Mouse (Mus musculus): ENCODE results near the gene Vip.

Gene Vip

GRCm38 (mm10) chr10:5639112-5639511, at the start of gene Vip:
TSS of gene Vip (plus strand) at chr10:5639218.
- no peak for DNase-seq (ENCODE audit: low spot score)

DNA sequence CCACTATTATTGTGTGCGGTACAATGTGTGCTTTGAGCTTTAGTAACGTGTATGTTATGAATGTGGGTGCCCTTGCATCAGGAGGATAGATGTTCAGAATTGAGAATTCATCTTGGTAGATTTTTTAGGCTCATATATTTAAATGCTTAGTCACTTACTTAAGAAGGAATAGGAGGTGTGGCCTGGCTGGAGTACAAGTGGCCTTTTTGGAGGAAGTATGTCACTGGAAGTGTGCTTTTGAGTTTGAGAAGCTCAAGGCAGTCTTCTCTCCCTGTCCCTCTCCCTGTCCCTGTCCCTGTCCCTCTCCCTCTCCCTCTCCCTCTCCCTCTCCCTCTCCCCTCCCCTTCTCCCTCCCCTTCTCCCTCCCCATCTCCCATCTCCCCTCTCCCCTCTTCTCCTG, 48.0 kb upstream of the Vip start:
- DNase-seq (ENCODE audit: low spot score), result no peak

GRCm38 (mm10) chr10:5591996-5592395, 47.0 kb upstream of the Vip start:
- no peak for DNase-seq (ENCODE audit: low spot score)

GRCm38 (mm10) chr10:5593464-5593863, 45.6 kb upstream of the Vip start, which contains the start of gene Myct1:
TSS of gene Myct1 (plus strand) at chr10:5593775.
- DNase-seq (ENCODE audit: low spot score), result no peak

DNA sequence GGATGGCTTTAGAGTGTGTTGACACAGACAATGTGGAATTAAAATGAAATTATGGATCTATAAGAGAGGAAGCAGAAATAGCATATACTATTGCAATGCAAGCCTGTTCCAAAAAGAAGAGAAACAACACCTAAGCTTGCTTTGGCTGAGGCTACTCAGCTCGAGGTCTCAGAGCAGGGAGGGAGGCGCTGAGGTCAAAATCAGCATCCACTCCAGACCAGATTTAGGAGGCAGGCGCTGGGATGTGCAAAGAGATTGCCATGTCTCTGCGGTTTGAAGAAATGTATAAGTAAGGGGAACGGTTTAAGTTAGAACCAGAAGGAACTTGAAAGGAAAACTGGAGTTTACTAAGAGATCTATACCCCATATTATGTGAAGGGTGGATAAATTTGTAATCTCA, 44.6 kb upstream of the Vip start:
- DNase-seq (ENCODE audit: low spot score), result no peak

DNA sequence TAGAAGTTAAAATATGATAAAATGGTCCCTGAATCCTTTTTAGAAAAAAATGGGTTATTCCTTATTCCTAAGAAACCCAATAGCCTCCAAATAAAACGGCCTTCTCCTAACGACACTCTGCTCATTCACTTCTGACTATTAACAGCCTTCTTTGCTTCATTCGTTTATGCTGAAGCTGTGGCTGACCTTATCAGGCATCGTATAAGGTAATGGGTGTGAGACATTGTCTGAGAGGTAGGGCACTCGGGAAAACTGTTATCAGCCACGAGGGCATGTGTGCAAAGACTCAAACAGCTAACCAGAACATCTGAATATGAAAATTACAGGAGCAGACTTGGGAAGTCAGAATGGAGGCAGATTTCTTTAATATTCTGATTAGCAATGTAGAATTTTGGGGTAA, 42.5 kb upstream of the Vip start:
- no peak for DNase-seq (ENCODE audit: low spot score)

GRCm38 (mm10) chr10:5600123-5600522, 38.9 kb upstream of the Vip start:
- DNase-seq (ENCODE audit: low spot score), result peak; percentile 32

DNA sequence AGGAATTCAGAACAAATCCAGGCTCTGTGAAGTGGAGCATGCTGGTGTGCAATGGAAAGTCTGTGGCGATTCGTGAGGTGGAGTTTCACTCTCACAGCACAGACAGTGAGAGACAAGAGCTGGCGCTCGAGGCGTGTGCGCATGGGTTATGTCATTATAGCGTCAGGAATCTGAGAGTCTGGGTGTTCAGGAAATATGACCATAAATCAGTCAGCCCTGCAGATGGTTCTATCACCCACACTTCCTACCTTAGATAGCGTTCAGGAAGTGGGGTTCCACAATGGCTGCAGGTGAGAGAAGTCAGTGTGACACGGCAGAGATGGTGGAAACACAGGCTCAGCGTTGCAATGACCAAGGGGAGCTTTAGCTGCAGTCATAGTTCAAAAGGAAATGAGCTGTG, 35.5 kb upstream of the Vip start:
- DNase-seq (ENCODE audit: low spot score), result no peak

GRCm38 (mm10) chr10:5604371-5604770, 34.6 kb upstream of the Vip start:
- DNase-seq (ENCODE audit: low spot score), result peak; percentile 29

DNA sequence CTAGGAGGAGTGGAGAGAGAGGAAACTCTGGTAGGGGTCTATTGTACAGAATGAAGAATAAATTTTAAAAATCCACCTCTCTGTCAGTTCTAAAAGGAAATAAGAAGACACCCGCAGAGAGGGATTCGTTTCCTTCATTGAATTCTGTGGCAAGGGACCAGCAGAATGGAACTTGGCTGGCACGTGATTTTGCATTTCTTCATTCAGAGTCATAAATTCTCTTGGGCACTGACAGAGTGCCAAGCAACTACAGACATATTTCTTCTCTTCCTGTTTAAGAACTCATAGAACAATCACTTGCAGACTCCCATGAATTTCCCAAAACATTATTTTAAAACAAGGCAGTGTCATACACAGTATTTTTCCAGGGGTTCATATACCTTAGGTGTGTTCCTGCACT, 30.1 kb upstream of the Vip start:
- no peak for DNase-seq (ENCODE audit: low spot score)

DNA sequence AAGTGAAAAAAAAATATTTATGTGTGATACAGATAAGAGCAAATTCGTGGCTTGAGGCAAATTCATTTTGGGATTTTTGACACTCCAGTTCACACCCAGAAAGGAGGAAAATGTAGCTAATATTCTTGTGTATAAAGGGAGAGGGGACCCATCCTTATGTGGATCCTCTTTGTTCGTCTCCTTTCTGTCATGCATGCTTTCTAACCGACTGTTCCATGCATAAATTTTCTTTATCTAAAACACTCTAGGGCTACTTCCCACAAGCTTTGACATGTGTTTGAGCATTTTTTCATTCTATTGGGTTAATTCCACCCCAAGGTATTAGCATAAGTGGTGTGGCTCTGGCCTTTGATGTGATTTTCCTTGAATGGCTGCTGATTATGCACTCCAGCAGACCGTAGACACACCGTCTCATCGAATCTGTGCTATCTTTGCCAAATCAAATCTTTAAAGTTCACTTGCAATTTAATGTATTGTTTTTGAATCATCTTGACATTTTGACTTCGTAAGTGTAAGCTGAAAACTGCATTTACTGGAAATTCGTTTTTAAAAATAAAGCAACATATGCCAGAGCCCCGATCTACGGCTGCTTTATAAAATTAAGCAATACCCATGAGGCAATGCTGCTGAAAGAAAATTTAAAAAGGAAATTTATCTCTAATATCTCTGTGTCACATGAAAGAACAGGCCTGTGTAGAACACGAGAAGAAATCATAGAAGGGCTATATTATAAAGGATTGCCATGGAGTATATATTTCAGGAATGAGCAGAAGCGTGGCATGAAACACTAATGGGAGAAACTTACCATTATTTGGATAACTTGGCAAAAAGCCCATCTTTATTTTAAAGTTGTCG, 23.6 kb upstream of the Vip start:
- no peak for DNase-seq (ENCODE audit: low spot score)

DNA sequence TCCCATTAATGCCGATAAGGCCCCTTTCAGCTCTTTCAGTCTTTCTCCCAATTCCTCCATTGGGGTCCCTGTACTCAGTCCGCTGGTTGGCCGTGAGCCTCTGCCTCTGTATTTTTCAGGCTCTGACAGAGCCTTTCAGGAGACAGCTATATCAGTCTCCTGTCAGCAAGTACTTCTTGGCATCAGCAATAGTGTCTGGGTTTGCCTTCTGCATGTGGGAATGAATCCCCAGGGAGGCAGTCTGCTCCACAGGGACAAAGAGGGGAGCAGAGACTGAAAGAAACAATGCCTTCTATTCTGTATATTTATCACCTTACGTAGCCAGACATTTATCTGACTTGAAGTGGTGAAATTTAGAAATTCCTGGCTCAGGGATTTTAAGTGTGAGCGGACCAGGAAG, 12.8 kb upstream of the Vip start:
- no peak for DNase-seq (ENCODE audit: low spot score)

DNA sequence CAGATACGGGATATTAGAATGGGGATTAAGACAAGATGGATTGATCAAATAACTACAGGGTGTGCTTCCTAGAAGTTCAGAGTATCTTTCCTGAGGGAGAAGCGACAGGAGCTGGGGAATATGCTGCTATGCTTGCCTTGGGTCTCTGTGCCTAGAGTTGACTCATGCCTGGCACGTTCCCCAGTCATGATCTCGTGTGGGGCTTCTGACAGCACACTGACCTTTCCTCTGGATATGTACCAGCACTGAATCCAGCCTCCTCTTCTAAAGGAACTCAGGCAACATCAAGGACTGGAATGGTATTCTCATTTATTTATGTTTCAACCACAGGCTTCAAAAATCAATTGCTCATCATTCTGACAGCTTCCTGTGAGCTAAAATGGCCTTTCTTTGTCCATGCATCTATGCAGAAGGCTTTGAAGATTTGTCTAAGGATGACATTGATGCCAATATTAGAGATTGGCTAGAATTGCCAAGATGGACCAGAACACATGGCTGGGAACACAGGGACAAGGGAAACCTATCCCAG, 5.3 kb upstream of the Vip start:
- DNase-seq (ENCODE audit: low spot score), result no peak

DNA sequence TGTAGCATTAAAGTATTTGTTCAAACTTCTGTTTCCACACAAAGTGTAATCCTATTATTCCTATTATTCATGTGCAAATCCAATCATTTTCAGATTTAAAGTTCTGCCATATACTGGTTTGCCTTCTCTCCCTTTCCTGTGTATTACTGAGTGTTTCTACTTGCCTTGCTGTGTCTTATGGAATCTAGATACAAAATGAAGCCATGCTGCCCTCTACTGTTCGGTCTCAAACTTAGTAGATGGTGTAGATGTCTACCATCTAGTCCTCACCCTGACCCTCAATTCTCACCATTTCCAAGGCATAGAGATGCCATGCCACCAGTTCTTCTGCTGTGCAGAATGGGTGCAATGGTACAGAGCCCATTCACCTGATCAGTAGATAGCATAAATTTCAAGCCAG, 4.7 kb upstream of the Vip start:
- DNase-seq (ENCODE audit: low spot score), result no peak

DNA sequence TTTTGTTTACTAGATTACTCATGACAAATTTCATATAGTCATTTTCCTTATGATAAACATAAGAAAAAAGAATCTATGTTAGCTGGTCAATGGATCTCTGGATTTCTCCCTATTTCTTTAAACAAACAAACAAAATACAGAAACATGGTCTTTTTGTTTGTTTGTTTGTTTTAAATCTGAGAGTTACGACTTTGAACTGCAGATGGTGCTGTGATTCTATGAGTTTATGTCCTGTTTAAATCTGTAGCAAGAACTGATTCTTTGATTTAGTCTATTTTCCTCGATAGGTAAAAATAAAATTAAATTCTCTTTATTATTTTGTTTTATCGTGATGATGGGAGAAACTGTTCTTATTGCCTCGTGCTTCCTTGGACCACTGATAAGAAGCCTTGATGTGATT, 1.7 kb upstream of the Vip start:
- no peak for DNase-seq (ENCODE audit: low spot score)

DNA sequence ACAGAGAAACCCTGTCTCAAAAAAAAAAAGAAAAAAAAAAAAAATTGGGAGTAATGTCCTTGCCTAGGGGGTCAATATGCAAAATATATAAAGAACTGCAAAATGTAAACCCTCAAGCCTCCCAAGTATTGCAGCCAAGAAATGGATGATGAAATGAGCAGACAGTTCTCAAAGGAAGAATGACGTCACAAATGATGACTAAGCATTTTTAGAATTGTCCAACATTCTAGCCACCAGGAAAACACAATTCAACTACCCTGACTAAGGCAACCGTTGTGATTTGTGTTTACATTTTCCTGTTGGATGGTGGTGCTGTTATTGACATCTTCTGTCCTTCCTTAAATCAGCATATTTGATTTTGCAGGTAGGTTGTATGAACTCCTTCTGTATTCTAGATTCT, 42.3 kb downstream of the Vip start:
- DNase-seq (ENCODE audit: low spot score), result no peak

- DNase-seq (ENCODE audit: low spot score), result no peak
Measured at GRCm38 (mm10) chr10:5685608-5686007, 46.6 kb downstream of the Vip start.

- no peak for DNase-seq (ENCODE audit: low spot score)
Measured at GRCm38 (mm10) chr10:5694351-5694750, 55.3 kb downstream of the Vip start.

All from testis, postnatal 14 days (tissue).